Mouse (Mus musculus): ENCODE measurements around the gene Erg28.

The Erg28 gene

GRCm38 (mm10) chr12:85824438-85825264 is at the start of gene Erg28, which contains the start of gene Ttll5:
Gene Erg28 (minus strand): TSS chr12:85824550.
Gene Ttll5 (plus strand): TSS chr12:85824659.
- DNase-seq (ENCODE audit: low read depth, low spot score) = peak; percentile 98

- DNase-seq (ENCODE audit: low read depth, low spot score) = no peak
Observed at GRCm38 (mm10) chr12:85869423-85869822, 45.1 kb upstream of the Erg28 start.

GRCm38 (mm10) chr12:85867125-85867524 is 42.8 kb upstream of the Erg28 start:
- peak; percentile 27 for DNase-seq (ENCODE audit: low read depth, low spot score)

GRCm38 (mm10) chr12:85866624-85867023 is 42.3 kb upstream of the Erg28 start:
- DNase-seq (ENCODE audit: low read depth, low spot score) = no peak

- DNase-seq (ENCODE audit: low read depth, low spot score) = no peak
Observed at GRCm38 (mm10) chr12:85865526-85865925, 41.2 kb upstream of the Erg28 start.

GRCm38 (mm10) chr12:85862514-85862913 is 38.2 kb upstream of the Erg28 start:
- DNase-seq (ENCODE audit: low read depth, low spot score) = no peak

GRCm38 (mm10) chr12:85859511-85860189 is 35.3 kb upstream of the Erg28 start:
- DNase-seq (ENCODE audit: low read depth, low spot score) = peak; percentile 36

- DNase-seq (ENCODE audit: low read depth, low spot score) = no peak
Observed at GRCm38 (mm10) chr12:85859111-85859510, 34.8 kb upstream of the Erg28 start.

- DNase-seq (ENCODE audit: low read depth, low spot score) = no peak
Observed at GRCm38 (mm10) chr12:85857300-85857699, 33.0 kb upstream of the Erg28 start.

- DNase-seq (ENCODE audit: low read depth, low spot score) = no peak
Observed at GRCm38 (mm10) chr12:85854271-85854670, 29.9 kb upstream of the Erg28 start.

- DNase-seq (ENCODE audit: low read depth, low spot score) = no peak
Observed at GRCm38 (mm10) chr12:85853836-85854235, 29.5 kb upstream of the Erg28 start.

- peak; percentile 77 for DNase-seq (ENCODE audit: low read depth, low spot score)
Observed at GRCm38 (mm10) chr12:85850661-85851060, 26.3 kb upstream of the Erg28 start.

- DNase-seq (ENCODE audit: low read depth, low spot score) = peak; percentile 66
Observed at GRCm38 (mm10) chr12:85848164-85848958, 24.0 kb upstream of the Erg28 start.

GRCm38 (mm10) chr12:85839371-85840000 is 15.1 kb upstream of the Erg28 start:
- DNase-seq (ENCODE audit: low read depth, low spot score) = no peak

GRCm38 (mm10) chr12:85837765-85838164 is 13.4 kb upstream of the Erg28 start:
- no peak for DNase-seq (ENCODE audit: low read depth, low spot score)

- no peak for DNase-seq (ENCODE audit: low read depth, low spot score)
Observed at GRCm38 (mm10) chr12:85834543-85834942, 10.2 kb upstream of the Erg28 start.

GRCm38 (mm10) chr12:85830691-85831090 is 6.3 kb upstream of the Erg28 start:
- no peak for DNase-seq (ENCODE audit: low read depth, low spot score)

GRCm38 (mm10) chr12:85829866-85830265 is 5.5 kb upstream of the Erg28 start:
- DNase-seq (ENCODE audit: low read depth, low spot score) = no peak

- DNase-seq (ENCODE audit: low read depth, low spot score) = no peak
Observed at GRCm38 (mm10) chr12:85828856-85829255, 4.5 kb upstream of the Erg28 start.

GRCm38 (mm10) chr12:85825822-85826221 is 1.5 kb upstream of the Erg28 start:
- DNase-seq (ENCODE audit: low read depth, low spot score) = no peak

GRCm38 (mm10) chr12:85825361-85825760 is 1.0 kb upstream of the Erg28 start:
- no peak for DNase-seq (ENCODE audit: low read depth, low spot score)

GRCm38 (mm10) chr12:85822051-85822450 is 2.3 kb downstream of the Erg28 start:
- peak; percentile 62 for DNase-seq (ENCODE audit: low read depth, low spot score)

All from ZHBTc4 (cell line).